Mouse (Mus musculus) forebrain, embryonic 10.5 days (tissue): ENCODE results near the gene Ttc1. TPM values are rescaled to one million over a fixed set of nuclear protein-coding genes. Genes with fewer than 3 reads are reported as not detected.

Source experiments
- DNase-seq: peaks from one replicate; pipeline ENCODE4 v3.0.0-alpha.2; 2017; ENCODE audit warnings: low spot score; ENCODE audit errors: extremely low spot score
- H3K27ac ChIP-seq: fragments of 300-500 bp; sonication (generic); 2 replicates; pipeline ENCODE4 v1.5.1; 2016; ENCODE audit warnings: mild to moderate bottlenecking
- H3K27me3 ChIP-seq: fragments of 300-500 bp; sonication (generic); 2 replicates; pipeline ENCODE4 v1.6.1; 2016; ENCODE audit warnings: mild to moderate bottlenecking; ENCODE audit not compliant: poor library complexity, severe bottlenecking
- H3K36me3 ChIP-seq: fragments of 300-500 bp; sonication (generic); replicated peaks from 2 replicates; pipeline ENCODE4 v1.6.1; 2016; ENCODE audit warnings: mild to moderate bottlenecking, moderate library complexity
- H3K4me1 ChIP-seq: fragments of 300-500 bp; sonication (generic); 2 replicates; pipeline ENCODE4 v1.6.1; 2016
- H3K4me3 ChIP-seq: fragments of 300-500 bp; sonication (generic); 2 replicates; pipeline ENCODE4 v1.5.1; 2016; ENCODE audit warnings: mild to moderate bottlenecking, moderate library complexity
- H3K9me3 ChIP-seq: fragments of 300-500 bp; sonication (generic); 2 replicates; pipeline ENCODE4 v1.6.1; 2016; ENCODE audit warnings: mild to moderate bottlenecking, moderate library complexity
- WGBS: fragments of 180-500 bp; shearing (Covaris S2); methylation state at CpG from one replicate; pipeline ENCODE4 v1.1.7; 2016; 5-methylcytosine and 5-hydroxymethylcytosine counted together
- polyA plus RNA-seq: library from polyadenylated mRNA; unstranded; fragments of >200 nt; fragmentation: Nextera tagmentation; extraction: Ambion mirVana; gene quantifications from 2 replicates; pipeline ENCODE4 v1.2.1, GENCODE M21; 2016

The Ttc1 gene
- polyA plus RNA-seq, 1 experiment from 2014 or later: 80.9 TPM

DNA sequence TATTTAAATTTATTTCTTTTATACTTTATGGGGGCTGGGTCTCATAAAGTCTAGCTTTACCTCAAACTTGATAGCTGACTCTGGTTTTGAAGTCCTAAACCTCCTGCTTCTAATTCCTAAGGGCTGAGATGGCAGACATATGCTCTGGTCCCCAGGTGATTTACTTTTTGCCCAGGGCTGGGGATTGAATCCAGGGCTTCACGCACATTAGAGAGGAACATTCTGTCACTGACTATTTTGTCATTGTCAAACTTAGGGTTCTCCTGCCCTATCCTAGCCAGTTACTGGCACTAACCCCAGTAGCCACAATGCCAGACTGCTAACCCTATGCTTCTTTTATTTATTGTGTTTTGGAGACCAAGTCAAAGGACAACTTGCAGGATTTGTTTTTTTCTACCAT, 59.0 kb downstream of the Ttc1 start:
- no peaks in the 10 kb centered on the region for H3K27me3 ChIP-seq
- no peak overlapping the region for H3K27ac ChIP-seq

DNA sequence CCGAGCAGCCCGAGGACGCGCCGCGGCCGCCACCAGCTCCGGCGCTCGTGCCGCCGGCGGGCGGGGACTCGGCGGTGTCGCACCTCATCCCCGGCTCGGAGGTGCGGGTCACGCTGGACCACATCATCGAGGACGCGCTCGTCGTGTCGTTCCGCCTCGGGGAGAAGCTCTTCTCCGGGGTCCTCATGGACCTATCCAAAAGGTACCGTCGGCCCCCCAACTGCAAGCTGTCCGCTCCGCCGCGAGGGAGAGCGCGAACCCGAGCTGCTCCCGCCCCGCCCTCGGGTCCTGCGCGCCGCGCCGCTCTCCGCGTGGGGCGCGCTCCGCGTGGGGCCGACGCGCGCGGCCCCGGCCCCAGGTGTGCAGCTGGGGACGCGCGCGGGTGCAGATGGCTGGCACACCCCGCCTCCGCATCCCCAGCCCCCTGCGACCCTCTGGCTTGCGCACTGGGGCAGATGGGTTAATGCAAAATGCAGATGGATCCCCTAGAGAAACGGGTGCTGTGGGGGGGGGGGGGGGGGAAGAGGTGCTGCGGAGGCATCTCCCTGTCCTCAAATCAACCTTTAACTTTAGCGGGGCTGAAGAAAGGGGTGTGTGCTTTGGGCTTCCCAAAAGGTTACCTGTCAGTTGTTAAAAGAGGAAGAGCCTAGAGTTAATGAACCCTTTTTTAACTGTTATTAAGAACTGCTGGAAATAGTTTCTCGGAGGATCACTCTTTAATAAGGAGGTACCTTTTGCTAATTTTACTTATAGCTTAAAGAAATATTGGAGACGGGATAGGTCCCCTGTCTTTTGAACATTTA, 65.2 kb downstream of the Ttc1 start:
- H3K9me3 ChIP-seq: no peaks in the 10 kb centered on the region
- H3K27me3 ChIP-seq: no peaks in the 10 kb centered on the region
- peak overlapping the region; percentile 99 for H3K27ac ChIP-seq
- DNase-seq: peak; percentile 47
- peaks cover 42% of the 10 kb centered on the region for H3K36me3 ChIP-seq
- H3K4me3 ChIP-seq: peak overlapping the region; percentile 94
- 1% methylated on average over 66 of the region's 72 CpGs for WGBS
- peaks cover 31% of the 10 kb centered on the region for H3K4me1 ChIP-seq

More for the DNA sequence above, 59.0 kb downstream of the Ttc1 start:
- 97% methylated on average over 1 of the region's 1 CpGs for WGBS
- peaks cover 8% of the 10 kb centered on the region for H3K4me1 ChIP-seq
- no peak overlapping the region for H3K4me3 ChIP-seq
- DNase-seq: no peak
- peaks cover 99% of the 10 kb centered on the region for H3K36me3 ChIP-seq
- no peaks in the 10 kb centered on the region for H3K9me3 ChIP-seq

DNA sequence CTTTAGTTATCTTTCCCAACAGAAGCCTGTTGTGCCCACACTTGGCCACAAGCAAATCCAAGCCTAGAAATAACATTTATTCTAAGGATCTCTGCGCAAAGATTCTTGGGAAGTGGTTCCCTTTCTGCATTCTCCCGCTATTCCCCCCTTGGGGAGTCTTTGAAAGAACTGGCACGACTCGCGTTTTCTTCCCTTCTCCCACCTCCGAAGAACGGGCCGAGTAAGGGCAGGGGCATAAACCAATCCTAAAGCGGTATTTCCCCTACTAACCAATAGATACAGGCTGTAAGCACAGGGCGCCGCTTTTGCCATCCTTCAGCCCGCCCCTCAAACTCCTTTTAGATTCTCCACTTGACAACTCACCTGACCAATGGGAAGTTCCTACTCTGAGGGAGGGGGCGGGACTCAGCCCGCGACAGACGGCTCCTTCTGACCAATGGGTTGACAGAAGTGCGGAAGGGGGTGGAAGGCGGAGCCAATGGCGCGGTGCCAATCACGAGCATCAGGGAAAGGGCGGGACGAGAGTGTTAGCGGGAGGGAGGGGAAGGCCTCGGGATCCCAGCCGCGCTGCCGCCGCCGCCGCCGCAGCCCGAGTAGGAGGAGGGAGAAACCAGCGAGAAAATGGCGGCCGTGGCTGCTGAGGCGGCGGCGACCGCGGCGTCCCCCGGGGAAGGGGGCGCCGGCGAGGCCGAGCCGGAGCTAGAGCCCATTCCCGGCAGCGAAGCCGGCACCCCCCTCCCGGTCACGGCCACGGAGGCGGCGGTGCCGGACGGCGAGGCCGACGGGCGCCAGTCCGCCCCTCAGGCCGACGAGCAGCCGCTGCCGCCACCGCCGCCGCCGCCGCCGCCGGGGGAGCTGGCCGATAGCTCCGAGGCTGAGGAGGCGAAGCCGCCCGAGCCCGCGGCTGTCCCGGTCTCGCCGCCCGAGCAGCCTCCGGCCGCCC, 66.1 kb downstream of the Ttc1 start, which contains the start of gene Pwwp2a:
Pwwp2a (plus strand) TSS at position 527 of the 943 bp plus-strand sequence.
- peaks cover 33% of the 10 kb centered on the region for H3K36me3 ChIP-seq
- no peaks in the 10 kb centered on the region for H3K27me3 ChIP-seq
- peak within 1 kb of the TSS; percentile 99 for H3K27ac ChIP-seq
- DNase-seq: peak; percentile 99
- WGBS: under 1% methylated on average over 53 of the region's 87 CpGs
- no peaks in the 10 kb centered on the region for H3K9me3 ChIP-seq
- peak within 1 kb of the TSS; percentile 94 for H3K4me3 ChIP-seq
- H3K4me1 ChIP-seq: peaks cover 31% of the 10 kb centered on the region

Other genes starting within 250 kb of the Ttc1 start
- gene Ccnjl, start 219.2 kb downstream of the Ttc1 start, polyA plus RNA-seq: 34.8 and 36.9 TPM in 2 replicates
- 10.7 and 11.2 TPM in 2 replicates for gene 4933415A04Rik, start 161.0 kb downstream of the Ttc1 start, polyA plus RNA-seq
- gene Fabp6, start 146.5 kb downstream of the Ttc1 start, polyA plus RNA-seq: not detected in 2 replicates
- 24.7 and 25.5 TPM in 2 replicates for gene Pwwp2a, start 66.0 kb downstream of the Ttc1 start, polyA plus RNA-seq
- 0.12 and 0.15 TPM in 2 replicates for gene Adra1b, start 153.2 kb upstream of the Ttc1 start, polyA plus RNA-seq